Mouse (Mus musculus) right cerebral cortex, postnatal 4 days (tissue): ENCODE data around the gene Oxa1l.

Source experiments
- DNase-seq: peaks from one replicate; pipeline ENCODE4 v3.0.0-alpha.2; 2022

Gene Oxa1l

GRCm38 (mm10) chr14:54412000-54412576 is 51.5 kb downstream of the Oxa1l start:
- DNase-seq: no peak

- DNase-seq: peak; percentile 29
These were observed 52.1 kb downstream of the Oxa1l start for GRCm38 (mm10) chr14:54412629-54413170.

- no peak for DNase-seq
These were observed 53.5 kb downstream of the Oxa1l start for GRCm38 (mm10) chr14:54413877-54414700.

GRCm38 (mm10) chr14:54415241-54416020 is 54.8 kb downstream of the Oxa1l start:
- DNase-seq: no peak

GRCm38 (mm10) chr14:54416229-54416775 is 55.7 kb downstream of the Oxa1l start:
- no peak for DNase-seq

- no peak for DNase-seq
These were observed 56.2 kb downstream of the Oxa1l start for GRCm38 (mm10) chr14:54416830-54417229.

GRCm38 (mm10) chr14:54417623-54418081 is 57.0 kb downstream of the Oxa1l start, which contains the start of gene Slc7a7:
Slc7a7 (minus strand) TSS chr14:54417780.
- no peak for DNase-seq
